Mouse (Mus musculus): ENCODE measurements around the gene Atf3.

- TF ChIP-seq POLR2A (IDR thresholded peaks at IDR 0.05; ENCODE audit: control insufficient read depth, low read depth, low read length): no peak
- TF ChIP-seq CTCF (IDR thresholded peaks at IDR 0.05; ENCODE audit: control insufficient read depth, insufficient read depth, insufficient replicate concordance, low read depth, low read length): no peak
These were observed 25.1 kb downstream of the Atf3 start for GRCm38 (mm10) chr1:191192751-191193150.

Data from testis, adult 2 months (tissue).